Mouse (Mus musculus) kidney, adult 2 months (tissue): ENCODE data around the gene Spta1.

ENCODE experiments used
- CTCF ChIP-seq: fragments of 200-500 bp; conservative IDR thresholded peaks from 2 replicates; pipeline ENCODE4 v1.5.1; 2011; ENCODE audit warnings: low read depth, mild to moderate bottlenecking, control low read depth, low read length, moderate library complexity, mixed read lengths; ENCODE audit not compliant: insufficient read depth, insufficient read length
- POLR2A ChIP-seq: fragments of 200-500 bp; IDR thresholded peaks from one replicate; pipeline ENCODE4 v1.6.1; 2011; ENCODE audit warnings: low read depth, low read length, control low read depth

DNA sequence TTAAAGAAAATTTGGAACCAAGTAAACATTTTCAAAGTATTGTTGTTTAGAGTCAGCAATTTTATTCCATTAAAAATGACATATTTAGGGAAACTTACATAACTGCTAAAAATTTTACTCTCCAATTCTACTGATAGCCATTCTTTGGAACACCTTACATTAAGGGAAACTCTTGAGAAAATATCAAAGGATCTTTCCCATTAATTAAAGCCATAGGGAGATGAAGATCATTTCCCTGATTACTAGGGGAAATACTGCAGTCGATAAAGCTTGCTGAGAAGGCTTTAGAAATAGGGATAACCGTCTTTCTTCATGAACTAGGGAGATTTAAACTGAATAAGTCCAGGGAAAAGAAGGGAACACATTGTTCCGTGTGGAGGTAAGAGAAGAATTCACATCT lies 41.4 kb upstream of the Spta1 start, which contains the start of gene Olfr424:
- TF ChIP-seq POLR2A, result no peak
- no peak for TF ChIP-seq CTCF
